Mouse (Mus musculus) intestine, embryonic 15.5 days (tissue): ENCODE results near the gene Trpm1. TPM values are rescaled to one million over a fixed set of nuclear protein-coding genes. Genes with fewer than 3 reads are reported as not detected.
"Not testable (repeated sequence)": the region's sequence is repeated elsewhere in the genome, so short reads cannot be mapped to it uniquely, and the experiment has no call there.

Experiments used
- ATAC-seq: fragments of 200-750 bp; cut with Nextera tagmentation; 2 replicates; pipeline ENCODE4 v1.8.0; 2017; ENCODE audit warnings: moderate TSS enrichment, moderate library complexity
- H3K27ac ChIP-seq: fragments of 300-500 bp; sonication (generic); 2 replicates; pipeline ENCODE4 v1.5.1; 2015; ENCODE audit warnings: mild to moderate bottlenecking, inconsistent platforms
- H3K27me3 ChIP-seq: fragments of 300-500 bp; sonication (generic); replicated peaks from 2 replicates; pipeline ENCODE4 v1.6.1; 2015; ENCODE audit warnings: inconsistent platforms
- H3K36me3 ChIP-seq: fragments of 300-500 bp; sonication (generic); 2 replicates; pipeline ENCODE4 v1.6.1; 2015; ENCODE audit warnings: inconsistent platforms
- H3K4me1 ChIP-seq: fragments of 300-500 bp; sonication (generic); replicated peaks from 2 replicates; pipeline ENCODE4 v1.6.1; 2015; ENCODE audit warnings: inconsistent platforms
- H3K4me2 ChIP-seq: fragments of 300-500 bp; sonication (generic); replicated peaks from 2 replicates; pipeline ENCODE4 v1.6.1; 2015; ENCODE audit warnings: mild to moderate bottlenecking, inconsistent platforms
- H3K4me3 ChIP-seq: fragments of 300-500 bp; sonication (generic); replicated peaks from 2 replicates; pipeline ENCODE4 v1.5.1; 2015; ENCODE audit warnings: inconsistent platforms
- H3K9ac ChIP-seq: fragments of 300-500 bp; sonication (generic); 2 replicates; pipeline ENCODE4 v1.6.1; 2015; ENCODE audit warnings: inconsistent platforms
- H3K9me3 ChIP-seq: fragments of 300-500 bp; sonication (generic); 2 replicates; pipeline ENCODE4 v1.6.1; 2016; ENCODE audit warnings: inconsistent platforms
- WGBS: fragments of 180-500 bp; shearing (Covaris S2); methylation state at CpG from one replicate; pipeline ENCODE4 v1.1.7; 2015; 5-methylcytosine and 5-hydroxymethylcytosine counted together
- polyA plus RNA-seq: library from polyadenylated mRNA; unstranded; fragments of >200 nt; fragmentation: Nextera tagmentation; extraction: Ambion mirVana; gene quantifications from 2 replicates; pipeline ENCODE4 v1.2.1, GENCODE M21; 2015

Gene Trpm1
- polyA plus RNA-seq = not detected in 2 replicates

DNA sequence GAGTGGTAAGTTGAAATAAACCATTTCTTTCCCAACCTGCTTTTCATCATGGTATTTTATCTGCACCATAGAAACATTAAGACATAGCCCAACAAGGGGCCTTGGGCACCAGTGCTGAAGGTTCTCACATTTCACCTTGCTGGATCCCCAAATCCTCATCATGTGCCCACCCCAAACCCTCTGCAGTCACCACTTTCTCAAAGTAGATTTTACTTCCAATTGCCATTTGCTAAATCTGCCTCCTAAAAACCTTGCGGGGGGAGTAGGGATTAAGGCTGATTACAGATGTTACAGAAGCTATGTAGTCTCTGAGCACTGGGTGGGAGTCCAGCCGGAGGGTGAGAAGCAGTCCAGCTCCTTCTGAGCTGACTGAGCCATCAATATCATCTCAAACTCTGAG, at the start of gene Trpm1:
Gene Trpm1 (plus strand): TSS at position 301 of the 400 bp plus-strand sequence.
- no peak for ATAC-seq
- Histone ChIP-seq H3K4me3 (no peak within 1 kb of the TSS), H3K36me3 (no peaks in the 10 kb centered on the region), H3K9me3 (no peaks in the 10 kb centered on the region), H3K9ac (no peak within 1 kb of the TSS), H3K27me3 (no peaks in the 10 kb centered on the region), H3K4me1 (no peaks in the 10 kb centered on the region), H3K27ac (no peak within 1 kb of the TSS), H3K4me2 (no peak within 1 kb of the TSS)
- whole genome bisulfite sequencing = 87% methylated on average over 2 of the region's 2 CpGs

DNA sequence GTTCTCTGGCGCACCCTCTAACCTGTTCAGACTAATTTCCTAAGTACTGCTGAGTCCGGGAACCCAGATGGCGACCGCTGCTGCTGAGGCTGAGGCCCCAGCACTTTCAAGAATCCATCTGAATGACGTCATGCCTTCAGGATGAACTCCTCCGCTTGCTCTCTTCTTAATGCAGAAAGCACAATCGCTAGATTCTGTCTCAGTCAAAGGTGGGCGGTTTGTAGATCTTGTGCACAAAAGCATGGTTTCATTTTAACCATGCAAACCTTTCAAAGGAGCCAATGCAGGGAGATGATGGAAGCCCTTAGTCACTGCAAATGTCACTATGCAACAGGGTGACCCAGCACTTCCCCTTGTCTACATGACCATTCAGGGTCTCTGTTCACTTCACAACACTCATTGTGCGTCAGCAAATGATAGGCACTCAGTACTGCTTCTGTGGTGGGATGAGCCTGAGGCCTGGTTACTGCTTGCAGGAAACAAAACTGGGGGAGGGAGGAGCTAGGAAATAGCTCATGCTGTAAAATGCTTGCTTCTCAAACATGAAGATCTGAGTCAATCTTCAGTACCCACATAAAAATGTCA, 31.4 kb upstream of the Trpm1 start:
- Histone ChIP-seq H3K36me3 (no peaks in the 10 kb centered on the region), H3K27me3 (no peaks in the 10 kb centered on the region), H3K9ac (no peak overlapping the region), H3K27ac (no peak overlapping the region), H3K9me3 (no peaks in the 10 kb centered on the region), H3K4me1 (no peaks in the 10 kb centered on the region), H3K4me2 (no peak overlapping the region), H3K4me3 (no peak overlapping the region)
- WGBS = 83% methylated on average over 9 of the region's 9 CpGs
- ATAC-seq = no peak

DNA sequence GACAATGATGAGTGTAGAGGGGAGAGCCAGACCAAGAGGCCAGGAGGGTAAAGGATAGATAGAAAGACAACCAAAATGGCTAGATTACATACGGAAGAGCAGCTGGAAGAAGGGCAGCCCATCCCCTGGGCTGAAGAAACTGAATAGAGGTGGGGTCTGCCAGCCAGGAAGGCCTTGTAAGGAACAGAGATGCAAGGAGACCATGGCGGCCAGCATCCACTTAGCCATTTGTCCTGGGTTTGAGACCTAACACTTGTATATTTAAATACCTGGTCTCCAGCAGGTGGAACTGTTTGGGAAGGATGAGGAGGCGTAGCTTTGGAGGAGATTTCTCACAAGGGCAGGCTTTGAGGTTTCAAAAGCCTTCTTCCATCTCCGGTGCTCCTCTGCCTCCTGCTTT, 29.9 kb upstream of the Trpm1 start:
- H3K4me2 ChIP-seq = no peak overlapping the region
- no peak for ATAC-seq
- no peaks in the 10 kb centered on the region for H3K4me1 ChIP-seq
- H3K9me3 ChIP-seq = no peaks in the 10 kb centered on the region
- H3K27ac ChIP-seq = no peak overlapping the region
- no peaks in the 10 kb centered on the region for H3K27me3 ChIP-seq
- no peaks in the 10 kb centered on the region for H3K36me3 ChIP-seq
- H3K4me3 ChIP-seq = no peak overlapping the region
- WGBS = 84% methylated on average over 4 of the region's 4 CpGs
- no peak overlapping the region for H3K9ac ChIP-seq

DNA sequence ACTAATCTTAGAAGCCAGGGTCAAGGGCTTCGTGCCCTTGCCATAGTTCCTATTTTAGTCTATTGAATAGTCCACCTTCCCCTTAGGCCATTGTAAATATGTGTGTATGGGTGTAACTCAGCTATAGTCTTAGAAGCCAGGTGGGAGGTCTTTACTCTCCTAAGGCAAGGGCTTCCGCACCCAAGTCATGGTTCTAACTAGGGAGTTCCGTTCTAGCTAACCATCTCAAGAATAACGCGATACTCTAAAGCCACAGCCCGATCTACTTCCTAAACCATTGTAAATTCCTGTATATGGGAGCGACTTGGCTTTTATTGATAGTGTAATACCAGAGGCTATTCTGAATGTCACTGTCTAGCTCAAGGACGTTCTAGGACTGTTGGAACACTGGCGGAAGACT, 27.6 kb upstream of the Trpm1 start:
- H3K27me3 ChIP-seq, H3K36me3 ChIP-seq, H3K9ac ChIP-seq, H3K4me2 ChIP-seq, ATAC-seq, H3K9me3 ChIP-seq, H3K4me1 ChIP-seq, H3K4me3 ChIP-seq, H3K27ac ChIP-seq: not testable (repeated sequence)
- 89% methylated on average over 9 of the region's 9 CpGs for WGBS

DNA sequence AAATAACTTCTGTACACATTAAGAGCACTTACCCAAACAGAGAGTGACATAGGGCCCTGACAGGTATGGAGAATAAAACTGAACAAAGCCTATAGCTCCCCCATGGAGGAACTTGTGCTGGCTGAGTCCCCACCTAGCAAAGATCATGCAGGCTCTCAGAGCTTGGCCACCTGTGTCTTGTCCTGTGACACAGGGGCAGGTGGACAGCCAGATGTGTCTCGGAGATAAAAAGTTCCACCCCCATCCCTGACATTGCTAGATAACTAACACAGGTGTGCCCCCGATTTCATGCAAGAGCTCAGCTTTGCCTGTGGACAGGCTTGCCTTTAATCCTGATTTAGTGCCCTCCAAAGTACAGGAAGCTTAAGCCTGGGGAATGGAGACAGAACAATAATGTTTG, 13.8 kb upstream of the Trpm1 start:
- H3K27me3 ChIP-seq = no peaks in the 10 kb centered on the region
- 71% methylated on average over 2 of the region's 2 CpGs for WGBS
- no peak overlapping the region for H3K4me2 ChIP-seq
- H3K9ac ChIP-seq = no peak overlapping the region
- no peak for ATAC-seq
- no peaks in the 10 kb centered on the region for H3K36me3 ChIP-seq
- no peak overlapping the region for H3K27ac ChIP-seq
- no peaks in the 10 kb centered on the region for H3K4me1 ChIP-seq
- H3K4me3 ChIP-seq = no peak overlapping the region
- no peaks in the 10 kb centered on the region for H3K9me3 ChIP-seq

DNA sequence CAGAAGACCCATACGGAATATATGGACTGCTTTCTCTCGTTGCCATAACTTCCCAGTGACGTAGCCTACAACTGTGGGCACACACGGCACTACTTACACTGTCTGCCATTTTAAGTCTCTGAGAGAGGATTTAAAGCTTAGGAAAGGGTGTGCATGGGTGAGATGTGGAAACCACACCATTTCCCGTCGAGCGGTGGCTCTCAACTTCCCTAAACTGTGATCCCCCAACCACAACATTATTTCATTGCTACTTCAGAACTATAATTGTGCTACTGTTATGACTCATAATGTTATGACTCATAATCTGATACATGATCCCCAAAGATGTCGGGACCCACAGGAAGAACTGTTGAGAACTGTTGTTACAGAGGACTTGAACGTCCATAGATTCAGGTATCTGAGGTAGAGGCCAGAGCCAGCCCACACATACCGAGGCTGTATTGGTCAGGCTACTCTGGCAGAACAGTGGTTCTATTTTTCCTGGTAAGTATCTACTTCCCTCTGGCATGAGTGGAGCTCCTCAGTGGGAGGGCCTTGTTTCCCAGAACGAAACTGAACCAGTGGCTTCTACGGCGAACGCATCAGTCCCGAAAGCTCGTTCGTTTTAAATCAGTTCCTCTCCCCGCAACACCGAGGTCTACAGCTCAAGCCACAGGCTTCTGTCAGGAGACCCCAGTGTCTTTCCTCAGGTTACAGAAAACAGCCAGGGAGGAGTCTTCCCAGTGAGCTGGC, 12.2 kb upstream of the Trpm1 start:
- WGBS = 86% methylated on average over 19 of the region's 19 CpGs
- H3K27ac ChIP-seq = no peak overlapping the region
- H3K27me3 ChIP-seq = no peaks in the 10 kb centered on the region
- H3K36me3 ChIP-seq = no peaks in the 10 kb centered on the region
- no peak for ATAC-seq
- no peak overlapping the region for H3K4me3 ChIP-seq
- no peaks in the 10 kb centered on the region for H3K9me3 ChIP-seq
- H3K4me2 ChIP-seq = no peak overlapping the region
- H3K4me1 ChIP-seq = no peaks in the 10 kb centered on the region
- H3K9ac ChIP-seq = no peak overlapping the region

DNA sequence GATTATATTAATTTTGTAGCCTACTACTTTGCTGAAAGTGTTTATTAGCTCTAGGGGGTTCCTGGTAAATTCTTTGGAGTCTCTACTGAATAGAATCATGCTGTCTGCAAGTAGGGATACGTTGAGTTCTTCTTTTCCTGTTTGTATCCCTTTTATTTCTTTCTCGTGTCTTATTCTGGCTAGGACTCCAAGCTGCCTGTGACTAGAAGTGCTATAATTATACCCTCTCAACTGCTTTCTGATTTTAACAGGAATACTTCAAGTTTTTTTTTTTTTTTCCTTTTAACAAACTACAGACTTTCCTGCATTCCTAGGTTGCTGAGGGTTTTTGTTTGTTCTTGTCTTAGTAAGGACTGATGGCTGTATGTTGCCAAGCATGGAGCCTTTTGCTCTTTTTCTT, 4.3 kb upstream of the Trpm1 start:
- H3K4me1 ChIP-seq = no peaks in the 10 kb centered on the region
- no peak overlapping the region for H3K4me3 ChIP-seq
- no peak overlapping the region for H3K9ac ChIP-seq
- H3K36me3 ChIP-seq = no peaks in the 10 kb centered on the region
- no peak for ATAC-seq
- 32% methylated on average over 2 of the region's 2 CpGs for WGBS
- H3K27me3 ChIP-seq = no peaks in the 10 kb centered on the region
- no peaks in the 10 kb centered on the region for H3K9me3 ChIP-seq
- H3K4me2 ChIP-seq = no peak overlapping the region
- no peak overlapping the region for H3K27ac ChIP-seq

DNA sequence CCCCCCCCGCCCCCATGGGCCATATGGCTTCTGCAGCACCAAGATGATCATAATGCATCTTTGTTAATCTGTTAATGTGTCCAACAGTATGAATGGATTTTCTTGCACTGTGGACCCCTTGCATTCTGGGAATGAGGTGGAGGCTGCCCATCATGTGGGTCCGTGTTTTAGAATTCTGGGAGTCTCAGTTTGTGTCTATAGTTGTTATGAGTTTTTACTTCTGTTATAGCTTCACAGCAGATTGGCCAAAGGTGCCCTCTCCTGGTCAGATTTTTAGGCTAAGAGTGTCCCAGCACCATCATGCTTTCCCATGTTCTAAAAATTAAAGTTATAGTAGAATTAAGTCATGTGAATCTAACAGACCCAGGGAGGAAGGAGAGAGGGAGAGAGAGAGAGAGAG, 3.9 kb upstream of the Trpm1 start:
- ATAC-seq = no peak
- no peak overlapping the region for H3K4me2 ChIP-seq
- no peaks in the 10 kb centered on the region for H3K36me3 ChIP-seq
- H3K27me3 ChIP-seq = no peaks in the 10 kb centered on the region
- no peak overlapping the region for H3K9ac ChIP-seq
- no peaks in the 10 kb centered on the region for H3K9me3 ChIP-seq
- H3K4me1 ChIP-seq = no peaks in the 10 kb centered on the region
- WGBS = 19% methylated on average over 2 of the region's 2 CpGs
- H3K27ac ChIP-seq = no peak overlapping the region
- no peak overlapping the region for H3K4me3 ChIP-seq

DNA sequence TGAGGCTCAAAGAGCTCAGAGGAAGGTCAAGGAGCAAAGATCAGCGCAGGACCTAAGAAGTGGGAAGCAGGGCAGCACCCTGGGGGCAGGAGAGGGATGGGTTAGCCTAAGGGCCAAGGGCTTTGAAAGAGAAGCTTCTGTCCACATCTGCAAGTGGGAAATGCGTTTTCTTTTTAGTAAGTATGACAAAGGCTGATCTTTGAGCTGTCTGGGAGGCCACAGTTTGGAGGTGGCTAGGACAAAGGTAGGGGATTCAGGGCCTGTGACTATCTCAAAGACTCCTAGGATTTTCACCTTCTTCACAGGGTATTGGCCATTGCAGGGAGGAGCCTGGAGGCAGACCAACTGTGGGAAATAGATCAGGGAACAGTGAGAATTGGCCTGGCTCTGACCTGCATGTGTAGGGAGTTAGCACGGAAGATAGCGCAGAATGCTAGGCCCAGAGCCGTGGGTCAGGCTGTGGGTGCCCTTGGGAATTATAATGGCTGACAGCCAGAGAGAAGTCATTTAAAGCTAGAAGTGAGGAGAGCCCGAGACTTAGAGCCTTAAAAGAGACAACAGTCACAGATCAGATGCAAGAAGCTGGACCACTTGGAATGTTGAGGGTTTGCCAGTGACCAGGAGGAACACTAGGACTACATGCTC, 3.1 kb upstream of the Trpm1 start:
- no peak overlapping the region for H3K4me2 ChIP-seq
- no peak overlapping the region for H3K27ac ChIP-seq
- ATAC-seq = no peak
- 69% methylated on average over 6 of the region's 6 CpGs for WGBS
- H3K9me3 ChIP-seq = no peaks in the 10 kb centered on the region
- H3K4me3 ChIP-seq = no peak overlapping the region
- no peak overlapping the region for H3K9ac ChIP-seq
- no peaks in the 10 kb centered on the region for H3K36me3 ChIP-seq
- no peaks in the 10 kb centered on the region for H3K27me3 ChIP-seq
- H3K4me1 ChIP-seq = no peaks in the 10 kb centered on the region

DNA sequence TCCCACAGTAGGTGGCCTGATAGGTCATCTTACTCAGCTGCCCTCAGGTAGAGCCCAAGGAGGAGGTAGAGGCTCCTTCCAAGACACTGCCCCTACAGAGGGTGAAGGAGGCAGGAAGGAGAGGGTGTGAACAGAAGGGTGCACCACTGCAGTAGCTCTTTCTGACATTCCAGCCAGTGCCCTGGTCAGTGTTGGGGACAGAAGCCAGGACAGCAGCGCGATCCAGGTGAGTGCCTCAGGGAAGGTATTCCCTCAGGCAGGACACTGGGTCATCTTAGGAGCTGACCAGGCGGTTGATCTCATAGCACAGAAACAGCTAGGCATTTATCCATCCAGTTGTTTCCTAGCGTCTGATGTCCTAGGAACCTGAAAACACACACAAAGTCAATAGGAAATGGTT, 1.6 kb downstream of the Trpm1 start:
- no peak; the same call in 1 of the 2 replicates for ATAC-seq
- 62% methylated on average over 4 of the region's 4 CpGs for WGBS
- no peaks in the 10 kb centered on the region for H3K9me3 ChIP-seq
- H3K27ac ChIP-seq = no peak overlapping the region
- no peaks in the 10 kb centered on the region for H3K36me3 ChIP-seq
- peak overlapping the region; percentile 52 for H3K4me2 ChIP-seq
- no peak overlapping the region for H3K4me3 ChIP-seq
- no peaks in the 10 kb centered on the region for H3K27me3 ChIP-seq
- H3K9ac ChIP-seq = no peak overlapping the region
- H3K4me1 ChIP-seq = no peaks in the 10 kb centered on the region; the same call in 1 of the 2 replicates

DNA sequence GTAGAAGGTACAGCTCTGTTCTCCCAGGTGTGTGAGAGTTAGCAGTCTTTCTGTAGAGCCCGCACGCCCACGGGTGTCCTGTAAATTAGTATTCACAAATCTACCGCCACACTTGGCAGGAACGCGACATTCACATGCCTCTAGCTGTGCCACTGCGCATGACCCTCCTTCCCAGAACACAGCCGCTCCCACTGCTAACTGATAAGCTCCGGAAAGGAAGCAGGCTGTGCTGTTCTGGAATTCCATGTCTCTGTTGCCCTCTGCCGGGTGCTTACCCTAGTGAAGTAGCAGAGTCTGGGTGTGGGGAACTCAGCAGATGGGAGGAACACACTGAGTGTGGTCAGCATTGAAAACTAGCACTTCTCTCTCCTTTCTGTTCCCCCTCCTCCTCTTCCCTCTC, 2.1 kb downstream of the Trpm1 start:
- Histone ChIP-seq H3K36me3 (no peaks in the 10 kb centered on the region), H3K4me2 (peak overlapping the region; percentile 52), H3K9ac (no peak overlapping the region), H3K4me1 (no peaks in the 10 kb centered on the region; the same call in 1 of the 2 replicates), H3K4me3 (peak overlapping the region; percentile 17), H3K9me3 (no peaks in the 10 kb centered on the region), H3K27me3 (no peaks in the 10 kb centered on the region), H3K27ac (no peak overlapping the region)
- 6% methylated on average over 10 of the region's 10 CpGs for WGBS
- ATAC-seq = peak; percentile 94

DNA sequence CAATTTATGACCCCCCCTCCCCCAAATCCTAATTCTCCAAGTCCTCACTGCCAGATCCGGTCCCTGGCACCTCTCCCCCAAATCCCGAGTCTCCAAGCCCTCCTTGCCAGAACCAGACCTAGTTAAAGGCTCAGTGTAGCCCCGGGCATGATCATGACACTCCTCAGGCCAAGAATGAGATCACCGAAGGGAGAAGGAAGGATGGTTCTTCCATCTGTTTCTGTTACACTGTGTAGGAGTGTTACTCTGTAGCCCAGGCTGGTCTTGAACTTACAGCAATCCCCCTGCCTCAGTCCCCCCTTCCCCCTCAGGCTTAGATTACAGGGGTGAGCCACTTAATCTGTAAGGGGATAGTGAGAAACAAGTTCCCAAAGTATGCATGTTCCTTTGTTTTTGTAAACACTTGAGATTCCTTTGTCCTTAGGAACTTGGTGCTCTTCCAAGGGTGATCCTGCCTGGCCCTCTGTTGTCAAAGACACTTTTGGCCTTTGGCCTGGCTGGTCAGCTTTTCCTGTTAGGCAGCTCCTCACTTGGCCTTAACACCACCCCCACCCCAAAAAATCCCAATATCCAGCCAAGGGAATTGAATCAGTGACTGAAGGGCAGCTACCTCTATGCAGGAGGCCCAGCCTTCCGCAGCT, 2.8 kb downstream of the Trpm1 start:
- Histone ChIP-seq H3K36me3 (no peaks in the 10 kb centered on the region), H3K9ac (no peak overlapping the region), H3K4me3 (no peak overlapping the region), H3K27me3 (no peaks in the 10 kb centered on the region), H3K9me3 (no peaks in the 10 kb centered on the region), H3K4me2 (no peak overlapping the region), H3K4me1 (no peaks in the 10 kb centered on the region; the same call in 1 of the 2 replicates), H3K27ac (no peak overlapping the region)
- 73% methylated on average over 5 of the region's 5 CpGs for WGBS
- peak; percentile 29; the same call in 1 of the 2 replicates for ATAC-seq
